Mouse (Mus musculus): ENCODE results near the gene Efhb. TPM values are rescaled to one million over a fixed set of nuclear protein-coding genes. Genes with fewer than 3 reads are reported as not detected.

Gene Efhb
- 0.49 and 0.50 TPM in 2 replicates for polyA plus RNA-seq (2016; fragmentation: Nextera tagmentation; extraction: Ambion mirVana)

- H3K4me1 ChIP-seq: peaks cover 11% of the 10 kb centered on the region
- DNase-seq (ENCODE audit: low spot score): peak; percentile 89
- WGBS: 20% methylated on average over 26 of the region's 26 CpGs
- peak within 1 kb of the TSS; percentile 75 for H3K27ac ChIP-seq (replicated peaks)
- no peaks in the 10 kb centered on the region for H3K9me3 ChIP-seq
- H3K4me3 ChIP-seq: peak within 1 kb of the TSS; percentile 56
- H3K36me3 ChIP-seq (replicated peaks): no peaks in the 10 kb centered on the region
- no peaks in the 10 kb centered on the region for H3K27me3 ChIP-seq (replicated peaks; ENCODE audit: low read depth, poor library complexity, severe bottlenecking)
Observed at GRCm38 (mm10) chr17:53462603-53463495, at the start of gene Efhb. Gene Efhb (minus strand): TSS chr17:53463321.

- WGBS: 81% methylated on average over 2 of the region's 2 CpGs
- peaks cover 16% of the 10 kb centered on the region for H3K36me3 ChIP-seq (replicated peaks)
- H3K9me3 ChIP-seq: no peaks in the 10 kb centered on the region
- no peak overlapping the region for H3K4me3 ChIP-seq
- peaks cover 11% of the 10 kb centered on the region; the same call in 1 of the 2 replicates for H3K4me1 ChIP-seq
- no peaks in the 10 kb centered on the region for H3K27me3 ChIP-seq (replicated peaks; ENCODE audit: low read depth, poor library complexity, severe bottlenecking)
- H3K27ac ChIP-seq (replicated peaks): no peak overlapping the region
- DNase-seq (ENCODE audit: low spot score): no peak
Observed at GRCm38 (mm10) chr17:53512311-53512951, 49.3 kb upstream of the Efhb start.

GRCm38 (mm10) chr17:53502966-53503365 lies 39.8 kb upstream of the Efhb start:
- no peaks in the 10 kb centered on the region for H3K4me1 ChIP-seq
- 90% methylated on average over 2 of the region's 2 CpGs for WGBS
- no peak overlapping the region for H3K4me3 ChIP-seq
- H3K9me3 ChIP-seq: no peaks in the 10 kb centered on the region
- no peaks in the 10 kb centered on the region for H3K27me3 ChIP-seq (replicated peaks; ENCODE audit: low read depth, poor library complexity, severe bottlenecking)
- no peak for DNase-seq (ENCODE audit: low spot score)
- H3K27ac ChIP-seq (replicated peaks): no peak overlapping the region
- peaks cover 83% of the 10 kb centered on the region for H3K36me3 ChIP-seq (replicated peaks)

- DNase-seq (ENCODE audit: low spot score): no peak
- WGBS: 95% methylated on average over 1 of the region's 1 CpGs
- no peaks in the 10 kb centered on the region for H3K27me3 ChIP-seq (replicated peaks; ENCODE audit: low read depth, poor library complexity, severe bottlenecking)
- no peak overlapping the region for H3K27ac ChIP-seq (replicated peaks)
- no peak overlapping the region for H3K4me3 ChIP-seq
- no peaks in the 10 kb centered on the region for H3K4me1 ChIP-seq
- H3K9me3 ChIP-seq: no peaks in the 10 kb centered on the region
- peaks cover 90% of the 10 kb centered on the region for H3K36me3 ChIP-seq (replicated peaks)
Observed at GRCm38 (mm10) chr17:53489007-53489378, 25.9 kb upstream of the Efhb start.

DNA sequence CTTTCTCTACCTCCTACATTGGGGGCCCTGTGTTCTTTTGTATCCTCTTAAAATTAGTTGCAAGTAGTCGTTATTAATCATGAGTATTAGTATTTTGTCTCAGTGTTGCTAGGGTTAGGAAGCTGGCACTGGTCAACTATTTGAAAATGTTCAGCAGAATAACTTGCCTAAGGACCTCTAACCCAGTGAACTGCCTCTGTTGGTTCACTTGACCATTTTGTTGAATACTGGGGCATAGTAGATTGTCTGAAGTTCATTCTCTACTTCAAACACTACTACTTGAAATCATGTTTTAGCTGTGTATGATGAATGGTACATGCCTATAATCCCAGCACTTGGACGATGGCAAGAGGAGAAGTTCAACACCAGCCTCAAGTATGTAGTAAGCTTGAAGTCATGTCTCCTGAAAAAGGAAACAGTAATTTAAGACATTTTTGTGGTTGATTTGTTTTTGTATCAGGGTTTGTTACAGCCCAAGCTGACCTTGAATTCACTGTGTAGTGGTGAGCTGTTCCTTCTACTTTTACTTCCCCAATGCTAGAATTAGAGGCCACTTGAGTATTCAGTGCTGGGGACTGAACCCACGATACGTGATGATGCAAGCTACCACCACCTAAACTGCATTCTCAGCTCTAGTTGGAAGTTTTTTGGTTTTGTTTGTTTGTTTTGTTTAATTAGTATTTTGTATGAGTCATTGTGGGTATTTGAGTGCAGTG lies 25.3 kb upstream of the Efhb start:
- Histone ChIP-seq H3K27me3 (replicated peaks; ENCODE audit: low read depth, poor library complexity, severe bottlenecking) (no peaks in the 10 kb centered on the region), H3K27ac (replicated peaks) (no peak overlapping the region), H3K9me3 (no peaks in the 10 kb centered on the region), H3K4me3 (no peak overlapping the region), H3K4me1 (no peaks in the 10 kb centered on the region), H3K36me3 (replicated peaks) (peaks cover 89% of the 10 kb centered on the region)
- WGBS: 89% methylated on average over 4 of the region's 4 CpGs
- no peak for DNase-seq (ENCODE audit: low spot score)

DNA sequence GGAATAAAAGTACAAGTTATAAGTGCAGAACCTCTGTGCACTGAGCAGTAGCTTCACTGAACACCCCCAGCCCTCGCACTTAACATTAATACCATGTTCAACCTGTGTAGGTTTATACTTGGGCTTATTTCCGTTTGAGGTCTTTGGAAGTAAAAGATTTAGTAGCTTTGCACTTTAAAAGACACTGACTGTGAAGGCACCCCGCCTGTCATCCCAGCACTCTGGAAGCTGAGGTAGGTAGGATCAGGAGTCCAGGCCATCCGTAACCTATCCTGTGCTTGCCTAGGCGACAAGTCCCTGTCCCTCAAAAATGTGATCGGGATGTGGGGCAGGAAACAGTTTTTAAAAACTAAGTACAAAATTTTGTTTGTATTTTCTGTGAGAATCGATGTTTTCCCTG lies 17.3 kb upstream of the Efhb start:
- DNase-seq (ENCODE audit: low spot score): no peak
- no peaks in the 10 kb centered on the region for H3K9me3 ChIP-seq
- no peaks in the 10 kb centered on the region for H3K27me3 ChIP-seq (replicated peaks; ENCODE audit: low read depth, poor library complexity, severe bottlenecking)
- 0 out of 2 replicates have a peak overlapping the region, but pooled peaks have one; percentile 96 for H3K27ac ChIP-seq (replicated peaks)
- H3K4me1 ChIP-seq: peaks cover 23% of the 10 kb centered on the region
- H3K4me3 ChIP-seq: peak overlapping the region; percentile 95
- 57% methylated on average over 7 of the region's 7 CpGs for WGBS
- H3K36me3 ChIP-seq (replicated peaks): peaks cover 18% of the 10 kb centered on the region

DNA sequence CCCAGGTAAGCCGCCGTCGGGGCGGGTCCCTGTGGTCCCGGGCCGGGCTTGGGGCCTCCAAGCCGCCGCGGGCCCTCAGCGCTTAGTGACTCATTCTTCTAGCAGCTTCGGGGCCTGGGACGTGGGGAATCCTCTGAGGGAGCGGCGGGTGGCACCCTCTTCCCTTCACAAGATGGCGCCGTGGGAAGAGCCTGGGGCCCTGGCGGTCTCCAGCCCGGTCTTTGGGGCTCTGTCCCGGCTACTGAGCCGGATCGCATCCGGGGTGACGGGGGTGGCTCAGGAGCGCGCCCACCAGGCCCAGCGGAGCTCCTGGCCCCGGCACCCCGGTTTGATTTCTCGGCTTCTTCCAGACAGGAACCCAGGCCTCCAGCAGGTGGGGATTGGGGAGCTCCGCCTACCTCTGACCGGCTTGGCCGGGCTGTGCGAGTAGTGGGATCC lies 16.5 kb upstream of the Efhb start:
- H3K9me3 ChIP-seq: no peaks in the 10 kb centered on the region
- DNase-seq (ENCODE audit: low spot score): peak; percentile 72
- peak overlapping the region; percentile 95 for H3K4me3 ChIP-seq
- peaks cover 23% of the 10 kb centered on the region for H3K4me1 ChIP-seq
- peak overlapping the region; percentile 96 for H3K27ac ChIP-seq (replicated peaks)
- WGBS: under 1% methylated on average over 33 of the region's 33 CpGs
- H3K27me3 ChIP-seq (replicated peaks; ENCODE audit: low read depth, poor library complexity, severe bottlenecking): no peaks in the 10 kb centered on the region
- peaks cover 10% of the 10 kb centered on the region for H3K36me3 ChIP-seq (replicated peaks)

- Histone ChIP-seq H3K4me1 (peaks cover 23% of the 10 kb centered on the region), H3K27me3 (replicated peaks; ENCODE audit: low read depth, poor library complexity, severe bottlenecking) (no peaks in the 10 kb centered on the region), H3K27ac (replicated peaks) (peak within 1 kb of the TSS; percentile 96), H3K36me3 (replicated peaks) (peaks cover 4% of the 10 kb centered on the region; the same call in 1 of the 2 replicates), H3K9me3 (no peaks in the 10 kb centered on the region), H3K4me3 (peak within 1 kb of the TSS; percentile 95)
- peak; percentile 99 for DNase-seq (ENCODE audit: low spot score)
- WGBS: under 1% methylated on average over 82 of the region's 82 CpGs
Observed at GRCm38 (mm10) chr17:53478858-53479603, 15.9 kb upstream of the Efhb start, which contains the start of gene Rab5a. Gene Rab5a (plus strand): TSS chr17:53479234.

DNA sequence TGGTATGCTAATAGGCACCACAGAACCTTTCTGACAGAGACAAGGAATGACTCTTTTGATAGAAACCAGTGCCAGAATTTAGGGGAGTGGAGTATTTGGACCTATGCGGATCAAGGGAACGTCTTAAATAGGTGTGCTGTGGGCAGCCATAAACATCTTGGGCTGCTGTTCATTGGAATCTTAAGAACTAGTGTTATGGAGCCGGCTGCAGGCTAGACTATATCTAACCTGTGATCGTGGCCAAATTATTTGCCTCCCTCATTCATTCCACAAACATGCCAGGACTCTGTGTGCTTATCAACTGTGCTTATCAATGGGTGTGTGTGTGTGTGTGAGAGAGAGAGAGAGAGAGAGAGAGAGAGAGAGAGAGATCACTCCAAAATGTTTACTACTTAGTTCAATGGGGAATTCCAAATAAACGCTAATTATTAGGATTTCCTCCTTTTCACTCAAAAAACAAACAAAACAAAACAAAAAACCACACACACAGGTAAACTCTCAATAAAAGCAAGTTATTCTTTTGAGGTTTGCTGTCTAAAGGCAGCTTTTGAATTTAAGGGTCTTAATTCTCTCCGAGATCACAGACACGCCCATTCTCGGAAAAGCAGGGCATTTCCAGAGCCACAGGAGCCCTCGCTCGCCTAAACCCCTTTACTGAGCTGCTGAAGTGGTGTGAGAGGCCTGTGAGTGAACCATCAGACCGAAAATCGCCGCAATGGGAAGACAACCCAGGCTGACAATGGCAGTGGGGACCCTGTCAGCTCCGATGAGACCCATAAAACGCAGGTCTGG lies 15.1 kb upstream of the Efhb start:
- DNase-seq (ENCODE audit: low spot score): no peak
- no peaks in the 10 kb centered on the region for H3K27me3 ChIP-seq (replicated peaks; ENCODE audit: low read depth, poor library complexity, severe bottlenecking)
- no peaks in the 10 kb centered on the region for H3K36me3 ChIP-seq (replicated peaks)
- WGBS: 9% methylated on average over 15 of the region's 15 CpGs
- no peaks in the 10 kb centered on the region for H3K9me3 ChIP-seq
- H3K4me1 ChIP-seq: peaks cover 23% of the 10 kb centered on the region
- H3K4me3 ChIP-seq: peak overlapping the region; percentile 95
- H3K27ac ChIP-seq (replicated peaks): peak overlapping the region; percentile 96

GRCm38 (mm10) chr17:53468697-53469096 lies 5.6 kb upstream of the Efhb start:
- Histone ChIP-seq H3K36me3 (replicated peaks) (no peaks in the 10 kb centered on the region), H3K4me1 (0 out of 2 replicates have a peak, but pooled peaks cover 3% of the 10 kb centered on the region), H3K27me3 (replicated peaks; ENCODE audit: low read depth, poor library complexity, severe bottlenecking) (no peaks in the 10 kb centered on the region), H3K9me3 (no peaks in the 10 kb centered on the region), H3K27ac (replicated peaks) (no peak overlapping the region), H3K4me3 (no peak overlapping the region)
- DNase-seq (ENCODE audit: low spot score): no peak

DNA sequence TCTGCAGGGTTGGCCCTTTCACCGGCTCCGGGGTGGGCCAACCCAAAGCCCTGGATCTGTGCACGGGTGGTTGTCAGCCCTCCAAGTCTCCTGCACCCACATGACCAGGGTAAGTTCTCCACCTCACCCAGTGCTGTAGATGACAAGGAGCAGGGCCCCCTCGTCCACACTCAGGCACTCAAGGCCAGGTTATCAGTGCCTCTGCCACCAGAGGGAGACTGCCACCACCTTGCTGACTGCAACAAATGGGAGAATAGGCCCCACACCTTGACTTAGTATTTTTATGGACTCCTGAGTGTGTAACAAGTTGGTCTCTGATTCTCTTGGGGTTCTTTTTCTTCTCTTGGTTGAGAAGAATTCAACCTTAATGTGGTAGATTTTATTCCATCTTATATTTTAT lies 2.4 kb upstream of the Efhb start:
- no peaks in the 10 kb centered on the region for H3K27me3 ChIP-seq (replicated peaks; ENCODE audit: low read depth, poor library complexity, severe bottlenecking)
- H3K9me3 ChIP-seq: no peaks in the 10 kb centered on the region
- peaks cover 11% of the 10 kb centered on the region for H3K4me1 ChIP-seq
- 60% methylated on average over 4 of the region's 4 CpGs for WGBS
- no peak overlapping the region for H3K27ac ChIP-seq (replicated peaks)
- no peak for DNase-seq (ENCODE audit: low spot score)
- no peak overlapping the region for H3K4me3 ChIP-seq
- H3K36me3 ChIP-seq (replicated peaks): no peaks in the 10 kb centered on the region

All from embryonic facial prominence, embryonic 10.5 days (tissue).